Mouse (Mus musculus) liver, embryonic 14.5 days (tissue): ENCODE data around the gene Gjc3.

ENCODE experiments used
- CTCF ChIP-seq: IDR thresholded peaks from 2 replicates; pipeline ENCODE4 v1.5.1; 2016; ENCODE audit warnings: antibody characterized with exemption, low read depth, control low read depth
- EP300 ChIP-seq: IDR thresholded peaks from 2 replicates; pipeline ENCODE4 v1.6.1; 2016; ENCODE audit warnings: antibody characterized with exemption, low read depth

GRCm38 (mm10) chr5:137921532-137921931, 41.4 kb downstream of the Gjc3 start, which contains the start of gene Cyp3a13:
- TF ChIP-seq CTCF (no peak), EP300 (no peak)
